Mouse (Mus musculus) heart, adult 2 months (tissue): ENCODE measurements around the gene Rora.

Experiments
- CTCF ChIP-seq: fragments of 200-600 bp; IDR thresholded peaks from 2 replicates; pipeline ENCODE4 v1.8.1; 2022; ENCODE audit warnings: antibody characterized with exemption, mild to moderate bottlenecking, moderate library complexity
- EP300 ChIP-seq: fragments of 200-500 bp; IDR thresholded peaks from 2 replicates; pipeline ENCODE4 v1.6.1; 2011; ENCODE audit warnings: low read depth, low read length, control low read depth; ENCODE audit not compliant: insufficient read depth
- POLR2A ChIP-seq: fragments of 200-500 bp; IDR thresholded peaks from 2 replicates; pipeline ENCODE4 v1.6.1; 2011; ENCODE audit warnings: mild to moderate bottlenecking, low read depth, low read length, control low read depth; ENCODE audit not compliant: insufficient read depth

- TF ChIP-seq CTCF (peak; percentile 13), POLR2A (no peak), EP300 (no peak)
Observed at GRCm38 (mm10) chr9:69306734-69307528, 653.3 kb downstream of the Rora start.
